Mouse (Mus musculus) gastrocnemius, adult 8-10 months (tissue): ENCODE measurements around the gene Gm12248. TPM values are rescaled to one million over a fixed set of nuclear protein-coding genes. Genes with fewer than 3 reads are reported as not detected.

Source experiments
- DNase-seq, 2 experiments: peaks; one replicate each; pipeline ENCODE4 v3.0.0; 2022; ENCODE audit warnings: low spot score in 2 of 2
- total RNA-seq, 4 experiments: library from RNA; stranded (reverse); gene quantifications; 2 replicates each; pipeline ENCODE4 v1.2.4; 2022

Gm12248 gene
- total RNA-seq, result not detected

DNA sequence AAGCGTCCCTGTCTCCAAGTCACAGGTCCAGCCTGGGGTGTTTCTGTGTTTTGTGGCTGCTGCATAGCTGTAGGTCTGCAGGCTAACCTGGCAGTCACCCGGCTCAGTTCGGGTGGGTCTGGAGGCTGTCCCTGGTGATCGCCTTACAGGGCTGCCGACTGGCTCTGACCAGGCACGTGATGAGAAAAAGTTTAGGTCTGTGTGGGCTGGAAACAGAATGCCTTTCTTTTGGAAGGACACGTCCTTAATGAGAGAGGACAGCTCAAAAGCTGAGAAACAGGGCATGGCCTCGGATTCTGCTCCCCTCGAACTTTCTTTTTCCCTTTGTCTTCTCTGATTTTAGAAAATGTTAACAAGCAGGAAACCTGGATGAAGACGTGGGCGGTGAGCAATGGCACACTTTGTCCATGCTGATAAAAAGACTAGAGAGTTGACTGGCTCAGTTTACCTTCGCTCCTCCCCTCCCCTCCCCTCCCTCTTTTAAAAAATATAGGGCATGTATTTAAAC lies at the start of gene Gm12248:
TSS of gene Gm12248 (minus strand) at position 114 of the 508 bp plus-strand sequence.
- peak; percentile 24 to 38 for DNase-seq

DNA sequence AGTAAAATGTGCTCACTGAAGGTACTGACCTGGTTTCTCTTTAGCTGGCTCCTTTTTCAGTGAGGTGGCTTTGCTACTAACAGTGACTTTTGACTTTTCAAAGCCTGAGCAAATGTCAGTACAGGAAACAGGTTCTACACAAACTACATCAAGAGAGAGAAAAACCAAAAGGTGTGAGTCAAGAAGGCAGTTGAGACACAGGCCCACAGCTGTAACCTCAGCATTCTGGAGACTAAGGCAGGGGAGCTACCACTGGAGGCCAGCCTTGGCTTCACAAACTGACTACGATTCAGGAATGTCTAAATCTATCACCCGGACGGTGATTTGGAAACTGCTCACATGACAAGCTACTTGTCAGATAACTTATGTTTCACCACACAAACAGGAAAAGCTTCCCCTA lies 46.5 kb upstream of the Gm12248 start:
- DNase-seq, result no peak

DNA sequence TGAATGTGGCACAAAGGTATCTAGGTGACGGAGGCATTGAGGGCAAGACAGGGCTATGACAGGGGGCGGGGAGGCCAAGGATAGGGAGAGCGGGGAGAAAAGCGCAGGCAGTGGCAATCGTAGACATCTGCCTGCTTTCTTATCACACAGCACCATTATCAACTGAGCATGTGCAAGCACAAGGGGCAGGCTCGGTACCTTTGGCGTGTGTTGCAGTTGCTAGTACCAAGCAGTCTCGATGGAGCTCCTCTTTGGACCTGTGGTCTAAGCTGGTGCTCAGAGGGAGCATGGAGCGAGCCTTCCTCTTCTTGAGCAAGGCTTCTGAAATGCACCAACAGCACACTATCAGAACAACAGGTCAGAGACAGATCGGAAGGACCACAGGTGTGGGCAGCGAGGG lies 45.9 kb upstream of the Gm12248 start:
- no peak for DNase-seq

DNA sequence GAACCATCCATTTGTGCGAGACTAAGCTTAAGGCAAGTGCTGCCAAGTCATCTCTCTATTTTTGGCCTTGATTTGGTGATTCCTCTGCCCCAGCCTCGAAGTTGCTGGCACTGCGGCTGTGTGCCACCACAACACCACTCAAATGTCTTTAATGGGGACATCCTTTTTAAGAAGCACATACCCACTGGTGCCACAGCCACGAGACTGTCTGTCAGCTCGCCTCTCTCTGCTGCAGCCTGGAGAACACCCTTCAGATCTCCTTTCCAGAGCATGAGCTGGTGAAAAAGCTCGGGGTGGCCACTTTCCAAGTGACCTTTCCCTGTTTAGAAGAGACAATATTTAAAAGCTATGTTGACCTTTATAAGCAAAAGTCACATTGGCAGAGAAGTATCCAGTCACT lies 43.7 kb upstream of the Gm12248 start:
- peak in 1 of 2 experiments; percentile 13 for DNase-seq

DNA sequence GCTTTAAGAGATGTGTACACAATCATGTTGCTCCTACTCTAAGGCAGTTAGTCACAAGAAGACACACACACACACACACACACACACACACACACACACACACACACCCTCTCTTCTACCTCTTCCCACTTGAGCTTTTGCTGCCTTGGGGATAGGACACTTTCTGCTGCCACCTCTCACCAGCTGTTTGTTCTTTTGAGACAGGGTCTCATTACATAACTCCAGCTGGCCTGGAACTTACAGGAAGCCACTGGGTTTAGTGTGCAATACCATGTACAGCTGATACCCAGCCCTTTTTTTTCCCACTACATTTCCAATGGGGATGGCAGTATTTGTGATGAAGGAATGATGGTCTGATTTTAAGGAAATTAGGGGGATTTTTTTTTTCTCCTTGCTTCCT lies 42.4 kb upstream of the Gm12248 start:
- DNase-seq, result no peak

DNA sequence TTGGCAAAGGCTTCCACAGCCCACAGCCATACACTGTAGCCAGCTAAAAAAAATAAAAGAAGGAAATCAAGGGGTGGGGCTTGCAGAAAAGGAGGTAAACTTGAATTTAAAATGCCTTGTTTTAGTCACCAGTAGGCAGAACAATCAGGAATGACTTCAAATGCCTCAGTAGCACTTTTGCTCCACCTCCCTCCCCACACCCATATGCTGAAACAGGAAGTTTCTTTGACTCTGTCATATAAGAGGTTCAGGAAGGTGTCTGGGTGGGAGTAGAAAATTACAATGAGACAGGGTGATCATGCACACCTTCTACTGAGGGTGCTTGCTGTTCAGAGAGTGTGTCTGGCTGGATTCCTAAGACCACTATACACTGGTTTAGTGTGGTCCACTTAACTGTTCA lies 41.9 kb upstream of the Gm12248 start:
- no peak for DNase-seq

DNA sequence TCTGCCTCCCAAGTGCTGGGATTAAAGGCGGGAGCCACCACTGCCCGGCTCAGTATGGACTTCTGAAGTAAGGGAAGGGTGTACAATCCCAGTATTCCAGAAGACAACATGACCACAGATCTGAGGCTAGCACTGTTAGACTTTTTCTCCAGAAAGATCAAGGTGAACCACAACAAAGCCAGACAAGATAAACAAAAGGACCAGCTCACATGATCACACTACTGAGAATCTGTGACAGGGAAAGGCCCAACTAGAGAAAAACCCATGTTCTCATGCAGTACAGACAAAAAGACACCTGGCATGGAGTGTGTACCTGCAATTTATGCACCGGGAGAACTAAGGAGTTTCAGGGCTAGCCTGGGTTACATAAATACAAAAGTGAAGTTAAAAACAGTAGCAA lies 39.1 kb upstream of the Gm12248 start:
- no peak for DNase-seq

DNA sequence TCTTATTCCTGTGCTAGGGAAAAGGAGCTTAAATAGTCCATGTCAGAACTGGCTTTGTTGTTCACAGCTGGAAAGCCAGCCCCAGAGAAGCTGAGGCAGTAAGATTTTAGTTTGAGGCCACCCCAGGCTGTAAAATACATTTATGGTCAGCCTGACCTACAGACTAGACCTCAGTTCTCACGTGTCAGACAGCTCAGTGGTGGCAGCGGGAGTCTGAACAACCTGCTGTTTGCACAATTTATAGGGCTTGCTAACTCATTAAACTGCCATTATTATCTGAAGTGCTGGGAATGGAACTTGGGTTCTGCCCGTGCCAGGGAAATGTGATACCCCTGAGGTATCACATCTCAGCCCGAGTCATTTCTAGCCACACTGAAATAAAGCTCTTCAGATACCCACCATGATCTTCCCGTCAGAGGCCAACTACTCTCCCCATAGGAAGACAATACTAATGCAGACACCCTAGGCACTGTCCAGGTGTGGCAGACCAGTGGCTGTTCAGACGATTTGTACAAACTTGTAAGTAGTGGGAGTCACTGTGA lies 36.4 kb upstream of the Gm12248 start:
- DNase-seq, result no peak

DNA sequence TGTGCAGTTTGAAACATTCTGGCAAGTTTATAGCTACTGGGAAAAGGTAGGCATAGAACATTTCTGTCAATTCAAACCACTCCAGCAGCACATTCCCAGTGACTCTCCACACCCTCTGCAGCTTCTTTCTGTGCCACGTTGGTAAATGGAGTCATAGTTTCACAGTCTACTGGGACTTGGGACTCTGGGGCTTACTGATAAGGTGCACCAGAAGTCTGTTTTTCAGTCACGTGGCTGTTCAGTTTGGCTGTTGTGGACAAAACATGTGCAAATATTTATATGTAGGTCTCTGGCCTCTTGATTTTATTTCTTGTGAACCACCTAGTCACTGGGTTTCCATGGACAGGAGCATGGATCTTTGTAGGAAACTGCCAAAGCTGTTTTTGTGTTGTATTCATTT lies 34.6 kb upstream of the Gm12248 start:
- DNase-seq, result no peak

DNA sequence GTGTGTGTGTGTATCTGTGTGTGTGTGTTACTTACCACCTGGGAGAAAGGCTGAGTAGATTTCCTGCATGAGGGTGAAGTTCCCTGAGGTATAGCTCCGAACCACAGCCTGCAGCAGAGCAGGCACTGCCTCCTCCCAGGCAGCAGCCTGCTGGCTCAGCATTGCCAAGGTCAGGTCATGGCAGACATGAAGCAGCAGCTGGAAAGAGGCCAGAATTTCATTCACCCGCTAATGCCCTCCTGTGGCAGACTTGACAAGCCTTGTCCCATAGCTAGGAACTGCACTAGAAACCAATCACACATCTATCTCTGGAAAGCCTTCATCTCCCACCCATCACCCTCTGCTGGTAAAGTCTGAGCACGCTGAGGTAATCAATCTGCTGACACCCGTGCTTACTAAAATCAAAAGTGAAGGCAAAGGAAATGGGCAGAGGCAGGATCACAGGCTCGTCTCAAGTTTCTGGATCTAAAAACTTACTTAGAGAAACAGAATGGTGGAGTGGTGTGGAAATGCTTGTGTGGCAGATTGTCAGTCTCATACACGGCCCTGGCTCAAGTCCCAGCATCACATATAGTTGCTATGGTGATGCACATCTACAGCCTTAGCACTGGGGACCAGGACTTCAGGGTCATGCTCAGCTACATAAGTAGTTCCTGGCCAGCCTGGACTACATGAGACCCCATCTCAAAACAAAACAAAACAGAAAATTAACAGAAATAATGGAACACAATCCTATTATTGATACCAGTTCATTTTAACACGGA lies 33.6 kb upstream of the Gm12248 start:
- DNase-seq, result peak; percentile 51 to 68

DNA sequence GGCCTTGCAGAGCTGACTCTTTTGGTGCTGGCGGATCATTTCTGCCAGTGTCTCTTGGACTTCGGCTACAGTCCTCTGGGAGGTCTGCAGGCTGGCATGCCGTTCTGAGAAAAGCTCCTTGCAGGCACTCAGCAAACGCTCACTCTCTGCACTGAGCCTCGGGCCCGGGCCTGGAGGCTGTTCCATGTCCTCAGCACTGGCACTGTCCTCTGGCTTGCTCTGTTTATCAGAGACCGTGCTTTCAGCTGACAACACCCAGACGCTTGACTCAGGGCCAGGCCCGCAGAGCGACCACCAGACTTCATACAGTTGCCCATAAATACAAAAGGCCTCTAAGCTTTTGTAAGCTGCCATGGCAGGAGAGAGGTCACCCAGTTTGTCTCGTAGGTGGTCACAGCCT lies 32.1 kb upstream of the Gm12248 start:
- no peak for DNase-seq

DNA sequence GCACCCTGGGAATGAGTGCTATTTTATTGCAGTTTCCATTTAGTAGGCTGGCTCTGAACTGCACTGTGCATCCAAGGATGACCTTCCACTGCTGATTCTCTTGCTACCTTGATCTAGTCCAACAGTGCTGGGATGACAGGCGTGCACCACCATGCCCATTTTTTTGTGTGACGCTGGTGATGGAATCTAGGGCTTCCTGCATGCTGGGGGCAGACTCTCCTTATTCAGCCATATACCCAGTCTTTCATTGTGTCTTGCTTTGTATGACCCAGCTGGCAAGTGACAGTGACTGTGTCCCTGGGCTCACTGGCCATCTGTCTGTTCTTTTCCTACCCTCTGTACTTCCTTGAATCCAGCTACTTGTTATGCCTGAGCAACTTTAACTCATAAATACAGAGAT lies 30.8 kb upstream of the Gm12248 start:
- DNase-seq, result no peak

DNA sequence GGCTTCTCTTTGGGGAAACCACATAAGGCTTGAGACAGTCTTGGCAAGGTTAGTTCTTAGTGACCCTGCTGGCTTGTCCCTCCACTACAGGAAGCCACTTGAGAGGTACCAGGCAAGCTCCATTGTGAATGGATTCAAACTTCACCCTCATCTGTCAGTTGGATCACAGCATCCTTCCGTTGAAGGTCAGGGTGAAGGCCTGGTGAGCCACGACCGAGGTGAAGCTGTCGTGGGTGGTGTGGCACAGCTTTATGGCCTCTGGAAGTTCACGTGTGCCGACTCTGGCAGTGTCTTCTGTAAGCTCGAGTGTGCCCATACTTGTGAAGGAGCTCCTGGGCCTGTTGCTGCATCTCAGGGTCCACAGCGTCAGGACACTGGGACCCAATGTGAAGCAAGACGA lies 28.4 kb upstream of the Gm12248 start:
- DNase-seq, result no peak

DNA sequence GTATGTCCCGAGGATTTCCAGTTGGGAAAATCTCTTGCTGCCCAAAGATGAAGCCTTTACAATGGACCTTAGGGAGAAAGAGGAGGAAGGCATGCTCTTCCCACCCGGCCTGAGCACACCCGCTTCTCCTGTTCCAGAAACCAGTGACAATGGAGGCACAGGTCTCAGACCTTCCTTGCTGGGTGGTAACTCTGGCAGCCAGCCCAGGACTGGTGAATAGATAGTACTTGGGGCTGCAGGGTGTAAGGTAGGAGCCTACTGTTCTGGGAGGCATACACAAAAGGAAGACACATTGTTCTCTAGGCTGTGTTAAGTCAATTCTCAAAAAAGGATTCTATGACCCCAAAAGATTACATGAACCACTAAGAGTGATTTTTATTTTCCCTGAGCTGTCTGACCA lies 27.7 kb upstream of the Gm12248 start:
- no peak for DNase-seq

DNA sequence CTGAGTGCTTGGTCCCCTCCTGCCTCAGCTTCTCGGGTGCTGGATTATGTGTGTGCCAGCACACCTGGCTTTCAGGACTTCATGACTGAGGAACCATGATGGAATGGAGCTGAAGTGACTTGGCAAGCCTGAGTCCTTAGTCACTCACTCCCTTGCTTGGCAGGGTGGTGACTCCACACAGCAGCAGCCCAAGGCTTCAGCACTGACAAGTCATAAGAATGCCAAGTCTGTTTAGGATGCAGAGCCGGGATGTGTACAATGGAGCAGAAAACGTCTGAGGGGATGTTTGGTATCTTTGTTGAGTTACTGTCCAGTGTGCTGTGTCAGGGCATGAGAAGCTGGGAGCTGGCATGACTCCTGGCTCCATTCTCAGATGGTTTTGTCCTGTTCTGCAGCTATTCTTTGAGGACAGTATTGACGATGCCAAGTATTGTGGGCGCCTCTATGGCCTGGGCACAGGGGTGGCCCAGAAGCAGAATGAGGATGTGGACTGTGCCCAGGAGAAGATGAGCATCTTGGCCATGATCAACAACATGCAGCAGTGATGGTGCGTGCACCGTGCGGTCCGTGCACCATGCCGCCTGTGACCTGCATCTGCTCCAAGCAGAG lies 24.2 kb upstream of the Gm12248 start:
- no peak for DNase-seq

DNA sequence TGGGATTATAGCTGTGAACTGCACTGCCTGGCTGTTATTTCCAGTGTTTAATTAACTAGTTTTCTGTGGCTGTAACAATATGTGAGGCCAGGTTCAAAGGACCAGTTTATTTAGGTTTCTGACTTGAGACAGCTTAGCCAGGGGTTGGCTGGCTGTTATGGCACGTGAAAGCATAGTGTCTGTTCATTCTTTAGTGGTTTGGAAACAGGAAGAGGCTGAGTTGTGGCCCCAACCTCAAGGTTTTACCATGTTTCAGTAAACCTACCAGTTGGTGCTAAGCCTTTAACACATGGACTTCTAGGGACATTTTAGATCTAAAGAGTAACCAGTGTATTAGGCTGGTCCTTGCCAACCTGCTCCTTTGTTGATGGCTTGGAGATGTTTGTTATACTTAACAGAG lies 23.6 kb upstream of the Gm12248 start:
- DNase-seq, result no peak

DNA sequence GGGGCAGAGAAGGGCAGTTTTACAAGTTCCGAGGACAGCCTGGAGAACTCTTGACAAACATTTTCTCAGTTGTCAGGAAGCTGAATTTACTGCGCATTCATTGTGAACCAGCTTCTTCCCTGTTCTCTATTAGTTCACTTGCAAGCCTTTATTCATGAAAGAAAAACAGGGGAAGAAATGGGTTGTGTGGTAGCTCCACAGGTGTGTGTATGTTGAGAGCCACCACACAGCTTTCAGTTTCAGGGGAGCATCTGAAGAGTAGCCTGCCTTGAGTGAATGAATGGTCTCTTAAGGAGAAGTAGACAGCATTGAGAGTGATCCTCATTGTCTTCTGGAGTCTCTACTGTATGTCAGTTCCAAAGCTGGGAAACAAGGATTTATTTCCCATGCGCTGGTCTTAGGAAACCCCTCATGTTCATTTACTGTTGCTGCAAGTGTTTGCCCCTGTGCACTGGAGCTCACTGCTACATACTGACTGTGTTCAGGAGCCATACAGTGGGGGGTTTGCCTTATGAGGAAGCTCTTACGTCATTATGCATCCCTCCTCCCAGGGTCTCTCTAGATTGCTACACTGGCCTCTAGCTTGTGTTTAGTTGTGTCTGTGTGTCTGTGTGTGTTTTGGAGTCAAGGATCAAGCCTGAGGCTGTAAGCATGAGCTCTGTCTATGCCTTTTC lies 14.9 kb upstream of the Gm12248 start:
- no peak for DNase-seq

DNA sequence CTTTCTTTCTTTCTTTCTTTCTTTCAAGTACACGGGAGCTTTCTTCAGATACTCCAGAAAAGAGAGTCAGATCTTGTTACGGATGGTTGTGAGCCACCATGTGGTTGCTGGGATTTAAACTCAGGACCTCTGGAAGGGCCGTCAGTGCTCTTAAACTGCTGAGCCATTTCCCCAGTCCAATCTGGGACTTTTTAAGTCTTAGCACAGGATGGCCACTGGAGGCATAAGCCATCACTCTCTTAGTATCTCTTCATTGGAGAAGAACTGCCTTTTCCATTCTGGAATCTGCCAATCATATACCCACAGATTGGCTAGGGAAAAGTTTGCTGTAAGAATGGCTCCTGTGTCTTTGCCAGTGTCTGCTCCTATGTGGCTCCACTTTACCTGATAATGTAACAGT lies 14.1 kb upstream of the Gm12248 start:
- DNase-seq, result no peak

DNA sequence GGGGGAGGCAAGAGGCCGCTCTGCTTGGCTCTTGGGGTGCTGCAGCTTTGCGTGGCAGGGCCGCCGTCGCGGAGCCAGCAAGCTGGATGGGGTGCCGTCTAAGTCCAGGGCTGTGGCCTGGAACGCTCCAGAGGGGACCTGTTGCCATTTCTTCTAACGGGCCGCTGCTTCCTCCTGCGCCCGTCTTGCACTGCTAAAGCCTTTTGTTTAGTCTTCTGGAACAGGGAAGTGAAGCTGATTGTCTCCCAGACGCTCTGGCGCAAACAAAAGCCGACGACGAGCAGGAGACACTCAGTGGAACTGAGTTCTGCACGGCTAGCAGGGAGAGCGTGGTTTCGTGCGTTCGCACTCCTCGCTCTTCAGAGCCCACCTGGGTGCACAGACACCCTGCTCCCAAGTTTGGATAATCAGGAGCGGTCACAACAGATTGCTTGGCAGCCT lies 11.4 kb upstream of the Gm12248 start:
- no peak for DNase-seq

DNA sequence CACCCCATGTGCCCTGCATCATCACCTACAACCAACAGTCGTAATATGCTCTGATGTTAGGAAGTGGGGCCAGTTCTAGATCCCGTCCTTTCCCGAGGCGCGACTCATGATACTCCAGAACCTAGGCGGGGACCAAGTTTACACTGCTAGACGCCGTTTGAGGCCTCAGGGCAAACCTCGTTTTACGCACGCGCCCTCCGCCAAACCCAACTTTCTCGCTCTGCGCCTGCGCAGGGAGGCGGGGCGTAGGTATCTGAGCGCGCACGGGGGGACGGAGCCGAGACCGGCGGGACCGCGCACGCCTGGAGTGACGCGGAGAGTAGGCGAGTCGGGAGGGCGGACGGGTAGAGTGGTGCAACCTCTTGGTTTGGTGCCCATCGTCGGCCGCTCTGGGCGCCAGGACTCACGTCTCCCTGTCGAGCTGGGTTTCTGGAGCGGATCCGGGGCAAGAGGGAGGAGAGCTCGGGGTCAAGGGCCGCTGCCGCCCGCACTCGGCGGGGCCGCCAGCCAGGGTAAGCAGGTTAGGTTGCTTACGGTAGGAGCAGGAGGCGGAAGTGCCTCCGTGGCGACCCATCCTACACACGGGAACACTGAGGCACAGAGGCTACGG lies 10.9 kb upstream of the Gm12248 start, which contains the start of gene Cnot8:
TSS of gene Cnot8 (plus strand) at position 457 of the 610 bp plus-strand sequence.
- peak; percentile 99 for DNase-seq

DNA sequence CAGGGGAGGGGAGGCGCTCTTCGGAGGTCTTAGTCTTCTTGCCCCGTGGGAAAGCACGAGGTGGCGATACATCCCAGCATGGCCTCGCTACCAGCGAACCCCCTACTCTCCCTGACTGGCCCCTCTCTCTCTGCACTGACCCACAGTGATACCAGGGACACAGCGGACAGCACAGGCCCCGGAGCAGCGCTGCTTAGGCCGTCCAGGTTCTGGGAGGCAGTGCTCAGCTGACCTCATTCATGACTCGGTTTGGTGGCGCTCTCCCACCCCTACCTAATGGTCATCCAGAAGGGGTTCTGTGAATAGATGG lies 10.4 kb upstream of the Gm12248 start:
- no peak for DNase-seq
